Mouse (Mus musculus) ES-Bruce4 (cell line): Measurements from ENCODE around the gene Ccdc13.

ENCODE experiments used
- CTCF ChIP-seq: IDR thresholded peaks from one replicate; pipeline ENCODE4 v1.8.1; 2011; ENCODE audit warnings: low read depth, low read length
- EP300 ChIP-seq: IDR thresholded peaks from 2 replicates; pipeline ENCODE4 v1.6.1; 2011; ENCODE audit warnings: low read depth, low read length; ENCODE audit not compliant: insufficient read depth

- TF ChIP-seq EP300 (no peak), CTCF (no peak)
Measured at GRCm38 (mm10) chr9:121794972-121795539, 44.2 kb downstream of the Ccdc13 start.
